Mouse (Mus musculus) kidney, postnatal 4 days (tissue): Measurements from ENCODE around the gene Lonp2.

ENCODE experiments used
- DNase-seq, 2 experiments: peaks; one replicate each; pipeline ENCODE4 v3.0.0; 2021; ENCODE audit warnings: mixed read lengths in 2 of 2

Gene Lonp2

DNA sequence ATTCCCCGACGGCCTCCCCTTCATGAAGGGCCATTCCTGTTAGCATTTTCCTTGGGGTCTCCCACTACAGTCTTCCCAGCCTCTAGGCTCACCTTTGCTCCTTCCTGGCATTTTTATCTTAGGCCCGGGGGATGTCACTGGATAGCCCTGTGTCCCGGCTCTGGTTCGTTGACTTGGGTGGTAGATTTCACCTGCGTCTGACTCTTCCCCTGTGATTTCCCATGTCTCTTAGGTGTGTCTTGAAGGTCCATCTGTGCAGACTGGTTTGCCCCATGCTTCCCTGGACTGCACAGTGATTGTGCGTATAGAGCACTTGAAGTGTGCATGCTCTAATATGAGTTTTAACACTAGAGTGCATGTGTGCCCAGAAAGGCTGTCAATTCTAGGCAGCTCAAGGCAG is 1.1 kb downstream of the Lonp2 start:
- peak; percentile 2 to 10 for DNase-seq

DNA sequence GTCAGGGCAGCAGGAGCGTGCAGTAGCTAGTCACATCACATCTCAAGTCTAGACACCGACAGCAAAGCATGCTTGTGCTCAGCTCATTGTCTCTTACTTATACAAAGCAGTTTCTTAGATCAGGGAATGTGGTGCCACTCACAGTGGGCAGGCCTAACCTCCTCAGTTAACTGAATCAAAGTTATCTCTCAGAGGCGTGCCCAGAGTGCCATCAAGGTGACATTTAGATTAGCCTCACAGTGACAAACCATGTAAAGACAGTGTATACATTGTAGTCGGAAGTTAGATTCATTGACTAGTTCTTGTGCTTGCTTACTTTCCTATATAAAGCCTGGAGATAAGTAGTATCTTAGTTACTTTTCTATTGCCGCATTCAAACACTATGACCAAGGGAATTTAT is 6.4 kb downstream of the Lonp2 start:
- no peak for DNase-seq

DNA sequence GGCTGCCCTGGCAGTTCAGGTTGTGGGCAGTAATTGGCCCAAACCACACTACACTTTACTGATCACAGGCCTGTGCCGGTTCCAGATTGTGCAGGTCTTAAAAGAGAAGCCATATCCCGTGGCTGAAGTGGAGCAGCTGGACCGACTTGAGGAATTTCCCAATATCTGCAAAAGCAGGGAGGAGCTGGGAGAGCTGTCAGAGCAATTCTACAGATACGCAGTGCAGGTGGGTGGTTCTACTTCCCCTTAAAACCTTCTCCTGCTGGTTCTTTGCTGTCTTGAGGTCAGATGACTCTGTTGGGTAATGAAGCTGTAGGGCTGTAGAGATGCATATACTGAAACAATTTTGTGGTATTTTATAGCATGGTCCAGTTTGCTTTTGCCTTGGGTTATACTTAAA is 7.6 kb downstream of the Lonp2 start:
- DNase-seq, result no peak

DNA sequence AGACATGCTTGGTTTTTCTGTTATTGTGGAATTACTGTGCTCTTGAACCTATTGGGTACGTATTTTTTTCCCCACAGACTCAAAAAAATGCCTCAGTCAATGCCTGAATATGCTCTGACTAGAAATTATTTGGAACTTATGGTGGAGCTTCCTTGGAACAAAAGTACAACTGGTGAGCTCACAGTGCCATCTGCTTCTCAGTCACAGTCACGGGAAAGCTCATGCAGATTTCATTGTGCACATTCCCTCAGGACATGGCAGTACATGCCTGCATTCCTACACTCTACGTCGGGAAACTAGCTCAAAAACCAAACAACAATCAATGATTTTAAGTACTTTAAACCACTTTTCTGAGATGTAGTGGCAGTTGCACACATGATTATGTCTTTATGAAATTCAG is 14.0 kb downstream of the Lonp2 start:
- DNase-seq, result no peak

DNA sequence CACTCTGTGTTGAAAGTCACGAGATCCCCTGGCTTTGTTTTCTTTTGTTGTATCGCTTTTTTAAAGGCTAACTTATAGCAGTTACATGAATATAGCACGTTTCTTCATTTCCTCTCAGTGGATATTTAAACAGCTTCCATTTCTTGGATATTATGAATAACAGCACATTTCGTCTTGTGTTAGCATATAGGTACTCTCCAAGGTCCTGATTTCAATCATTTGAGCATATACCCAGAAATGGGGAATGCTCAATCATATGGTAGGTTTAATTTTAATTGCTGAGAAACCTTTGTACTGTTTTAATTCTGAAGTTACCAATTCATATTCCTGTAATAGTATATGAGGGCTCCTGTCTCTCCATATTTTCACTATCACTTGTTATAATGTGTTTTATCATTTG is 15.1 kb downstream of the Lonp2 start:
- DNase-seq, result no peak

DNA sequence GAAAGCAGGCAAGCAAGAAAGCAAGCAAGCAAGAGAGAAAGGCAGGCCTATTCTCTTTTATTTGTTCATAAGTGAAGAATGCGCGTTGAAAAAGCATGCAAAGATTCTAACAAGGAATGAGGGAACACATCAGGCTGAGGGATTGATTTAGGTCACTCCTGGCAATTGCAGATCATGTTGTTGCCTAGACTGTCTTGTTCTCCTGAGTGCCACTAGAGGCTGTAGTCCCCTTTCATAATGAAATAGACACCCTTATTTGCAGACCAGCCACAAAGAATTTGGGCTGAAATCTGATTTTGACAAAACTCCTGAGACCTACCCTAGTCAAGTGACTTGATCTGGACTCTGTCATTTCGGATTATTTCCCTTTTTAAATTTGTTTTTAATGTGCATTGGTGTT is 18.8 kb downstream of the Lonp2 start:
- DNase-seq, result no peak

DNA sequence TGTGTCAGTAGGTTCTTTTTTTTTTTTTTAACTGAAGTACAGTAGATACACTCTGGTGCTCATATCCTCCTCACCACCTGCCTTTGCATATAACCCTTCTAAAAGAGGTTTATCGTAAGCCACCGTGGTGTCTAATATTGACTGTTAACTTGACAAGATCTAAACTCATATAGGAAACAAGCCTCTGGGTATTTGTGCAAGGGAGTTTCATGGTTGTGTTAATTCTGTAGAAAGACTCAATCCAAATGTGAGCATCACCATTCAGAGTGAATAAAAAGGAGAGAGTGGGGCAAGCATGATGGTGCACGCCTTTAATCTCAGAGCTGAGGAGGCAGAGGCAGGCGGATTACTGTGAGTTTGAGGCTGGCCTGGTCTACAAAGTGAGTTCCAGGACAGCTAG is 20.8 kb downstream of the Lonp2 start:
- DNase-seq, result no peak

DNA sequence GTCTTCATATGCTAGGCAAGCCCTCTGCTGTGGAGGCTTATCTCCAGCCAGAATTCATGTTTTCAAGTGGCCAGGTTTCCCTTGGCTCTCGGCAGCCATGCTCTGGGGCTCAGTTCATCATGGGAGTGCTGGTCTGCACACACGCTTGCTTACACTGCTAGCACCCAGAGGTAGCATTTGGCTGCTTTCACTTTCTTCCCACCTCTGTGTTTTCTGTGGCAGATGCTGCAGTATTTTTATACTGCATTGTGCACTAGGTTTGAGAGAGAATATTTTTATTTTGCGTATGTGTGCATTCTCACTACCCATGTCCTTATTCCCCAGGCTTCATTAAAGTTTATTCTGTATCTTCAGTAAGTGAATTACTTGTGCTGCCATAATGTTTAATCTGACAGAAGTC is 23.9 kb downstream of the Lonp2 start:
- no peak for DNase-seq

DNA sequence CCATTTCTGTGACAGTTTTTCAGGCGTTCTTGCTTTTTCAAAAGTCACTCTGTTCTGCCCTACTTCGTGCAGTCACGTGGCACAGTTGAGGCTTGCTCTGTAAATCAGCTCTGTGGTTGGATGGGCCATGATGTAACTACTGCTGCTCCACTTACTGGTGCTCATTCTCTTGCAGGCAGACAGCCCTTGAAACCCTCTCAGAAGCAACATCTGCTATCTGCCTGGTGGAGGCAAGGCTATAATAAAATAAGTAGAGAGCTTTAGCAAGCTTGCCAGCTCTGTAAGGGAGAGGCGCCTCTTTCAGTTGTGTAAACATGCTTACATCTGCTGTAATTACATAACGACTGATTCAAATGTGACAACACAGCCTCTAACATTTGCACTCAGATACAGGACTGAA is 27.6 kb downstream of the Lonp2 start:
- no peak for DNase-seq

DNA sequence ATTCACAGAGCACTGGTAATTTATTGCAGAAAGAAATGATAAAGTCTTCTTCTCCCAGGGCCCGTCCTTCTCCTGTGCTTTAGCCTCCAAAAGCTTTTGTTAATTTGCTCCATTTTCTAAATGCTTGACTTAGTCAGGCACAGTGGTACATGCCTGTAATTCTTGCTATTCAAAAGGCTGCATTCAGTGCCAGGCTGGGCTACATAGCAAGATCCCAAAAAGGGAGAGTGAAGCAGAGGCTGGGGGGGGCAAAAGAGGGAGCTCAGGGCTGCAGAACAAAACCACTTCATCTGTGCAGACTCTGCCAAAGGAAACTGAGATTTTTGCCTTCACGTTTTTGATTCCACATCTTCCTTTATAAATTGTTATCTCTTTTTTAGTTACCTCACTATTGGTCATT is 28.7 kb downstream of the Lonp2 start:
- no peak for DNase-seq

DNA sequence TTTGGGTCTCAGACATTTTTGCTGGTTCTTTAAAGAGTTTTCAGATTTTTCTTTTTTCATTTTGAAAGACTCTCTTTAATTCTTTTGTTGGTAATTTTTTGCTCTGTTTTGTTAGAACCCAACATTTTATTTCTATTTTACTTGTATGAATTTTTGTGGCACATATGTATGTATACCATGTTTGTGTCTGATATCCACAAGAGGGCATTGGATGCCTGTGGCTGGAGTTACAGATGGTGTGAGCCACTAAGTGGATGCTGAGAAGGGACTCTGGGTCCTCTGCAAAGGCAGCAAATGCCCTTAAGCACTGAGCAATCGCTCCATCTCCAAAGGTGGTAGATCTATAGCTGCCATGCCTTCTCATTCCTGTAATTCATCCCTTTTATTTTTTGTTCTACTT is 30.7 kb downstream of the Lonp2 start:
- no peak for DNase-seq

DNA sequence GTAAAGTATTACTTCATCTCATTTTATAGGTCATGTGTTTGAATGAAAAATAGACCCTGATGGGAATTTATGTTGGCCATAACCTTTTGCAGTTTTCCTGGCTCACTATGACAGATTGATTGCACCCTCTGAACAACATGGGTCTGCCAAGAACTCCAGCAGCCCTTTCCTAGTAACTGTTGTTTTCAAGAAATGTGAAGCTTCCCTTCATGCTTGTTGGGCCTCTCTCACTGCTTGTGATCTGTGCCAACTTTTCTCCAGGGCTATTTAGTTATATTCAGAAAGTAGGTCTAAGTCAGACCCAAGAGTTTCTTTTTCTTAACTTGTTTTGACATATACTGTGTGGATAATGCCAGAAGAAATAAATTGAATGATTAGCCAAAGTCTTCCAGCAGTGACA is 44.9 kb downstream of the Lonp2 start:
- DNase-seq, result peak in 1 of 2 experiments; percentile 35

DNA sequence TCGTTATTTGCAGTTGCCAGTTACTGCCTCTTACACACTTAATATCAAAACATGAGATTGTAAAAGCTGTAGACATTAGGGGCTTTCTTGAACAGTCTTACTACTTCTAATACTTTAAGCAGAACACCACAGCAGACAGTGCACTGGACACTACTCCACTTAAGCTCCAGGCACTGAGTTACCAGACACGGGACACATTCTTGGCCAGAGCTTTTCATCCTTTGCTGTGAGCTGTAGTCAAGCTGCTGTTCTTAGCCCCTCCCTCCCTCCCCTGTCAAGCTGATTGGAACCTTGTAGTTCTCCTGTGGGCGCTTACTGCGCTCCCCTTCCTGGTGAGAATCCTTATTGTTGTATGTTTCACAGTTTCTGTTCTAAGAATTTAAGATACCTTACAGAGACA is 45.4 kb downstream of the Lonp2 start:
- peak in 1 of 2 experiments; percentile 14 for DNase-seq

DNA sequence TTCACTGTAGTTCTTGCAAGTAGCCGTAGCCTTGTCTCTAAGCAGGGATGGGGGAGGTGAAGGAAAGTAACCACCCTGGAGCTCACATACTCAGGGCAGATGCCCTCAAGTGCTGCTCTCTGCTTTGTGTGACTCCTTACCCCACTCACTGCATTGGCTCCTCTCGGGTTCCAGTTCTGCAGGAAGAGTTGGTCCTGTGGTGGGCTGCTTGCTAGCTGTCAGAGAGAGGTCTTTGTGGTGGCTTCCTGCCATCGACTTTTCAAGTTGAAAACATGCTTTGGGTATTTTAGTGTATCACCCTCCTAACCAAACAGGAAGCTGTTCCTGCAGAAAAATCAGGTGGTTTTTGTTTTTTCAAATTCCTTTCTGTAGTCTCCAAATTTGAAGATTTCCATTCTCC is 62.8 kb downstream of the Lonp2 start:
- DNase-seq, result no peak

DNA sequence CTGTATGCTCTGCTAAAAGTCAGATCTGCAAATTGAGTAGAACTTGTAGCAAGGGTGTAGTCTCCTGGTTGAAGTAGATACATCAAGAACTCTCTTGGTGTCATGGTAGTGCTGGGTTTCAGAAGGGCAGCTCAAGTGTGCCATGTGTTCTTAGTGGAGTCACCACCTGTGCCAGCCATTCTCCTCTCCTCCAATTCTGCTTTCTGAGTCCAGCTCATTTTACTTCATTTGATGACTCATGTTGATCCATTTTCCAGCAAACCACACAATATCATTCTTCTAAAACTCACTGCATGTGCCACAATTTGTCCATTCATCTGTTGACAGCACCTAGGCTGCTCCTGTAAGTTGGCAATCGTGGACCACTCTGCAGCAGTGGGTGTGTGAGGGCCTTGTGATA is 68.3 kb downstream of the Lonp2 start:
- no peak for DNase-seq

DNA sequence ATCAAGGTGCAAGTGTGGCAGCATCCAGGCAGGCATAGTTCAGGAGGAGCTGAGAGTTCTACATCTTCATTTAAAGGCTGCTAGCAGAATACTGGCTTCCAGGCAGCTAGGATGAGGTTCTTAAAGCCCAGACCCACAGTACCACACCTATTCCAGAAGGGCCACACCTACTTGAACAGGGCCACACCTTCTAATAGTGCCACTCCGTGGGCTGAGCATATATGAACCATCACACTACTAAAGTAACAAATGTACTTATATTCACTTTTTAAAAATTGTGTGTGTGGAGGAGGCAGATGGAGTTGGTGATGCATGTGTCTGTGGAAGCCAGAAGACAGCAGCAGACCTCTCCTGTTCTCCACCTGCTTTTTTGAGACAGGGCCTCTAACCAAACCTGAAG is 70.2 kb downstream of the Lonp2 start:
- no peak for DNase-seq

DNA sequence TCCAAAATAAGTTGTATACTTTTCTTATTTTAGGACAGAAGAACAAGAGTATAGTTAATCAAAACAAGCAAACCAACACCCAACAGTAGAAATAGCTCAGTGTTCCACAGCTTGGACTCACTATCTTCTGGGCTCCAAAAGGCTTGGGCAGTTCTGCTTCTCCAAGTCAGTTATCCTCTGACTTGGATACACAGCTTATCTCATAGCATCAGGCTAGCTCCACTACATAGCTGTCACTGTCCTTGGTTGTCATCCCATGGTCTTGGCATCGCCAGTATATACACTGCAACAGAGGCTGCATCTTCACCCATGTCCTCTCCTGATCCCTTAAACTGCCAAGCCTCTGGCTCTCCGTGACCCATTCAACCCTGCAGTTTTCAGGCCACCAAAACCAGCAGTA is 71.9 kb downstream of the Lonp2 start:
- DNase-seq, result no peak

DNA sequence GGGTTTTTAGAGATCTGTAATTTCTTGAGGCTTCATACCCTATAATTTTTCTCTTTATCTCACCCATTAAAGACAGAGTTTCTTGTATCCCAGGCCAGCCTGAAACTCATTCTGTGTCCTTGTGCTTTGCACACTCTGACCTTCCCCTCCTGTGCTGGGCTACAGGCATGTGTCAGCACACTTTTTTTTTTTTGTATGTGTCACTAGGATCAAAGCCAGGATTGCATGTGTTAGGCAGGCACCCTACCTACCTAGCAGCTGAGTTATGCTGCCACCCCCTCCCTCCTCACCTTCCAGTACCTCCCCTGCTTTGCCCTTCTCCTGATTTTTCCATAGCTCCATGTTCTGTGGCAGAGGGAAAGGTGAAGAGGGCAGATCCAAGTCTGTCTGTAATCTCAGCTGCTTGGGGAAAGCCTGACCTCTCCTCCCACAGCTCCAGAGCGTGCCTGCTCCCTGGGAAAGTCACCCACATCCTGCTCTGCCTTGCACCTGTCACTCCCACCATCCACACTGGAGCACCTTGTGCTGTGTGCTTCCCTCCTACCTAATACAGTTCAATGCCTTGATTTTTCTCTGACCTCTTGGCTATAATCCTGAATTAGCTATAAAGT is 75.1 kb downstream of the Lonp2 start:
- no peak for DNase-seq

DNA sequence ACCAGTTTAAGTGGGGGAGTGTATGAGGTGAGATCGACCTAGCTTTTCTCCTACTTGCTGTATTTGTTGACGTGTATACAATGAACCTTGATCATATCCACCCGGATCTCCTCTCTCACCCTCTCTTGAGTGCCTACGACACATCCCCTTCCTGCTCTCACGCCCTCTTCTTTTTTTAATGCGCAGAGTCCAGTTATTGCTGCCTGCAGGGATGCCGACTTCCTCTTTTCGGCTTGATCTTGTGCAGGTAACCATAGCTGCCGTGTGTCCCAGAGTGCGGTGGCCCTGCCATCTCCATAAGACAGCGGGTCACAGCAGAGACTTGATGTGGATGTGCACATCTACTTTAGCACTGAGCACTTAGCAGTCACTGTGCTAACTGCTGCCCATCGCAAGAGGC is 75.6 kb downstream of the Lonp2 start:
- DNase-seq, result no peak

DNA sequence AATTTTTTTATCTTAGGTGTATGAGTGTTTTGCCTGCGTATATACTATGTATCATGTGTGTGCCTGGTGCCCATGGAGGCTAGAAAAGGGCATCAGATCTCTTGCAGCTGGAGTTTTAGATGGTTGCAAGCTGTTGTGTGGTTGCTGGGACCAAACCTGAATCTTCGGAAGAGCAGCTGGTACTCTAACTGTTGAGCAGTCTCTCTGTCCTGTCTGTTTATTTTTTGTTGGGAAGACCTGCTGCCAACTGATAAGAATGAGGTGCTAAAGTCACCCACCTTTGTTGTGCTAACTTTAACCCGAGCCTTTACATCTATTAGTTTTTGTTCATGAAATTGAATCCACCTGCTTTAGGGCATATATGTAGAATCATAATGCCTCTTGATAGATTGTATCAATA is 78.6 kb downstream of the Lonp2 start:
- DNase-seq, result no peak

DNA sequence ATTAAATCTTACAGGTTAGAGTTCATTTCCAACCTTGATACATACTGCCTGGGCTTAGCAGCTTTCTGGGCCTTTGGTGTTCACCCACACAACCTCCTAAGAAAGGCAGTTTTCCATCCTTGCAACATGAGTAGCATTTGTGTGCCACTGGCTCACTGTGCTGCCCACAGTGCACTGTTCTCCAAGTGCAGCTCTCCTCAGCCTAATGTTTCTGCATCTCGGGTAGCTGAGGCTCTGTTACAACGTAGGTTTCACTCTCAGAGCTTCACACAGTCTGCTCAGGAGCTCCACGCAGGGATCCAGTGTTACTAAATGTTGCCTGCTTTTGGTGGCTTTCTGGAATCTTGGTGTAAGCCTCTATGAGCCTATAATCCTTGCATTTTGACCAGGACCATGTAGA is 81.5 kb downstream of the Lonp2 start:
- no peak for DNase-seq

DNA sequence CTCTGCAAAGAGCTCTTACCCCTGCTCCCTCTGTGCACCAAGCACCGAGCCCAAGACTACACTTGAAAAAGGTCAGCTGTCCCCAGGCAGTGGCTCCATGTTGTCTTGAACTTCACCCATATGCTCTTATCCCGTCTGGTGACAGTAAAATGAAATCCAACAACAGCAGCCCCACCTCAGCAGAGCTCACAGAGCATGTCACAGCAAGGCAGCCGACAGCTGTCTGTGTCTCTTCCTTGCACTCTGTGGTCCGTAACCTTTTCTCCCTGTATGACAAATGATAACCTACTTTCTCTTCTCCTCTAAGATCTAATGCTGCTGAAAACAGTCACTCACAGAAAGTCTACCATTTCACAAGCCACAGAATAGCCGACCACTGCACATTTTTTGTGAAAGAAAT is 82.9 kb downstream of the Lonp2 start:
- no peak for DNase-seq

DNA sequence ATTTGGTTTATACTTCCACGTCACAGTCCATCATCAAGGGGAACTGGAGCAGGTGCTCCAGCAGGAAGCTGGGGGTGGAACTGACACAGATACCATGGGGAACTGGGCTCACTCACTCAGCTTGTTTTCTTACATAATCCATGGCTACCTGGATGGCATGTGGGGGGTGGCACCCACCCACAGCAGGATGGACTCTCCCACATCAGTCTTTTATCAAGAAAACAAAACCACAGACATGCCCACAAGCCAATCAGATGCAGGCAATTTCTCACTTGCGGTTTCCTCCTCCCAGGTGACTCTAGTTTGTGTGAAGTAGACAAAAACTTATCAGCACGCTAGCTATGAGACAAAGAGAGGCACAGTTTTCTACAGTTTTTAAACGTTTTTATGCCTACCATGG is 84.0 kb downstream of the Lonp2 start:
- no peak for DNase-seq

DNA sequence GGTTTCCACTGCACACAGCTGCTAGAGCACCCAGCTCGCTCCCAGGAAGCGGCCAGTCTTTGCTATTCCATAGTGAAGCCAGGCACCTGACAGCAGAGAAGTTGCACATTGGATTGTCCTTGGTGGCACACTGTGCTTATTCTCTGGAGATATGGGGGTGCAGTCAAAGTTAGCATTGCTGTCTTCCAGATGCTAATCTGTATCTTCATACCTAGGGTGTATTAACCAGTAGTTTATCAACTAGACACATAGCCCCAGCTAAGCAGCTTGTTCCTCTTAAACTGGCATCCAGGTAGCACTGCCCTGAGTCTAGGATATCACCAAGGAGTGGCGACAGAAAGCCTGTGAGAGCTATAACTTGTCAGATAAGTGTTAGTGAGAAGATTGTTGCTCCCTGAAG is 88.8 kb downstream of the Lonp2 start:
- no peak for DNase-seq

DNA sequence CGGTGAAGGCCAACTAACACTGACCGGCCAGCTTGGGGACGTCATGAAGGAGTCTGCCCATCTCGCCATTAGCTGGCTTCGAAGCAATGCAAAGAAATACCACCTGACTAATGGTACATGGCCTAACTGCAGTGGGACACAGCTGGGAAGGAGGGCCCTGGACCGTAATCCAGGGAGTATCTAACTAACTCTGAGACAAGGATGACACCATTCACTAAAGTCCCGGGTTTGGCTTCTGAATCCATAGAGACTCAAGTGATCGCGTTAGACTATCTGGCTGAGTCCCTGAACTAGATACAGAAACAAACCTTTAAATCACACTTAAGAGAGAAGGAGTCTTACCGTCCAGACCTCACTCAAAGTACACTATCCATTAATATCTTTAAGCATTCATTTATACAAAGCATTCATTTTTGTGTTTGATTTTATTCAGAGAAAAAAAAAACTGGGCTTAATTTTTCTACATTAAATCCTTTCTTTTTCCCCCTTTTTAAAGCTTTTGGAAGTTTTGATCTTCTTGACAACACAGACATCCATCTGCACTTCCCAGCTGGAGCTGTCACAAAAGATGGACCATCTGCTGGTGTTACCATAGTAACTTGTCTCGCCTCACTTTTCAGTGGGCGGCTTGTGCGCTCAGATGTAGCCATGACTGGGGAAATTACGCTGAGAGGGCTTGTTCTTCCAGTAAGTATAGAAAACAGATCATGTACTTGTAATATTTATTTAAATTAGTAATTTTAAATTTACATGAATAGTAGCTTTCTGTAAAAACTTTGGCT is 89.8 kb downstream of the Lonp2 start:
- DNase-seq, result peak; percentile 22 to 30
